Mouse (Mus musculus) kidney, embryonic 14.5 days (tissue): ENCODE results near the gene Ube2cbp. TPM values are rescaled to one million over a fixed set of nuclear protein-coding genes. Genes with fewer than 3 reads are reported as not detected.

ENCODE experiments used
- ATAC-seq: fragments of 200-750 bp; cut with Nextera tagmentation; 2 replicates; pipeline ENCODE4 v1.8.0; 2017; ENCODE audit warnings: moderate number of reproducible peaks, mild to moderate bottlenecking, moderate TSS enrichment, moderate library complexity; ENCODE audit not compliant: low FRiP score, low TSS enrichment
- H3K27ac ChIP-seq: fragments of 300-500 bp; sonication (generic); 2 replicates; pipeline ENCODE4 v1.5.1; 2014; ENCODE audit warnings: low read depth, mild to moderate bottlenecking, low read length, moderate library complexity, mixed read lengths
- H3K27me3 ChIP-seq: fragments of 300-500 bp; sonication (generic); 2 replicates; pipeline ENCODE4 v1.6.1; 2014; ENCODE audit warnings: mild to moderate bottlenecking, low read length; ENCODE audit not compliant: control insufficient read depth, insufficient read depth
- H3K36me3 ChIP-seq: fragments of 300-500 bp; sonication (generic); 2 replicates; pipeline ENCODE4 v1.6.1; 2014; ENCODE audit warnings: low read length, mixed read lengths; ENCODE audit not compliant: control insufficient read depth, insufficient read depth
- H3K4me1 ChIP-seq: fragments of 300-500 bp; sonication (generic); 2 replicates; pipeline ENCODE4 v1.6.1; 2014; ENCODE audit warnings: low read length, mixed read lengths; ENCODE audit not compliant: control insufficient read depth, insufficient read depth
- H3K4me2 ChIP-seq: fragments of 300-500 bp; sonication (generic); replicated peaks from 2 replicates; pipeline ENCODE4 v1.6.1; 2014; ENCODE audit warnings: low read depth, mild to moderate bottlenecking, low read length
- H3K4me3 ChIP-seq: fragments of 300-500 bp; sonication (generic); 2 replicates; pipeline ENCODE4 v1.5.1; 2014; ENCODE audit warnings: mild to moderate bottlenecking, low read length
- H3K9ac ChIP-seq: fragments of 300-500 bp; sonication (generic); 2 replicates; pipeline ENCODE4 v1.6.1; 2014; ENCODE audit warnings: low read depth, mild to moderate bottlenecking, low read length, moderate library complexity
- H3K9me3 ChIP-seq: fragments of 300-500 bp; sonication (generic); 2 replicates; pipeline ENCODE4 v1.6.1; 2016; ENCODE audit warnings: low read length; ENCODE audit not compliant: control insufficient read depth
- WGBS: fragments of 180-500 bp; shearing (Covaris S2); extraction: QIAGEN DNeasy Blood & Tissue Kit; methylation state at CpG from one replicate; pipeline ENCODE4 v1.1.7; 2014; 5-methylcytosine and 5-hydroxymethylcytosine counted together
- polyA plus RNA-seq: library from polyadenylated mRNA; unstranded; fragments of >200 nt; fragmentation: Nextera tagmentation; extraction: Ambion mirVana; gene quantifications from 2 replicates; pipeline ENCODE4 v1.2.1, GENCODE M21; 2014

Gene Ube2cbp
- polyA plus RNA-seq, 1 experiment from 2014 or later, result 12.8 TPM

DNA sequence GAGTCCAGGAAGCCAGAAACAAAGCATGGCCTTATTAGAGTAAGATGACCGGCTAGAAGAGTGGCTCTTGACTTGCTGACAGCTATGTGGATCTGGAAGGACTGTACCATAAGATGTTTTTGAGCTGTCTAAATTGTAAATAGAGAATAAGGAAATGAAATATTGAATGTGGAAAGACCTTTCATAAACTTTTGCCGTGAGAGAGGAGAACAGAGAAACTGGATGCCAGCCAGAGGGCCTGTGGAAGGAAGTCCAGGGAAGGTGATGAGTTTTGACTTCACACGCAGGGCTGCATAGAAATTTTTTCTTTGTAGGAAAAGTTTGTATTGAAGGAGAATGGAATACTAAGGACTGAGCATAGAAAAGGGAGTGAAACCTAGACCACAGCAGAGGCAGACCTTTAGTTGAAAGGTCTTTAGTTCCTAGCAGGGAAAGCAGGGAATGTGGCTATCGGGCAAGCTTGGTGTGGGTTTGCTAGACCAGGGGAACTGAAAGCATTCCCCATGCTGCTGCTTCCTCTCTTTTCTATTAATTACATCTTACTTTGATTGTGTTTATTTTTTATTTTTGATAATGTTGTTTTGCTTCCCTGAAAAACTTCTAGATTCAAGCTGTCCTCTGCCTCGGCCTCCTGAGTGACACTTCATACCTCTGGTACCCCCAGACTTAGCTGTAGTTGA, 13.8 kb upstream of the Ube2cbp start:
- Histone ChIP-seq H3K27ac (no peak overlapping the region), H3K4me3 (no peak overlapping the region), H3K27me3 (no peaks in the 10 kb centered on the region), H3K9ac (no peak overlapping the region), H3K36me3 (no peaks in the 10 kb centered on the region), H3K4me2 (no peak overlapping the region), H3K9me3 (no peaks in the 10 kb centered on the region), H3K4me1 (no peaks in the 10 kb centered on the region)
- 81% methylated on average over 5 of the region's 5 CpGs for WGBS
- ATAC-seq, result no peak

DNA sequence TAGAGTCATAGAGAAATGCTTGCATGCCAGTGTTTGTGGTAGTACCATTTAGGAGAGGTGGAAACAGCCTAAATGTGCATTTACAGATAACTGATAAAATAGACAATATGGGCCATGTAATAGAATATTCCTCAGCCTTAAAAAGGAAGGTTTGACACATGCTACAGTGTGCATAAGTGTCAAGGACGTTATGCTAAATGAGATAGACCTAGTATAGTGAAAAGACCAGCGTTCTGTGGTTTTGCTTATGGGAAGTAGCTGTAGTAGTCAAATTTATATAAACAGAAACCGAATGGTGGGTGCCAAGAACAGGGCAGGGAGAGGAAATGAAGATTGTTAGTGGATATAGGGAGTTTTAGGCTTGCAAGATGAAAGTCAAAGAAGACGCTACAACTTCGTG, 12.0 kb upstream of the Ube2cbp start:
- 79% methylated on average over 5 of the region's 5 CpGs for WGBS
- H3K9ac ChIP-seq, result no peak overlapping the region
- no peaks in the 10 kb centered on the region for H3K9me3 ChIP-seq
- H3K4me2 ChIP-seq, result no peak overlapping the region
- no peaks in the 10 kb centered on the region for H3K4me1 ChIP-seq
- H3K4me3 ChIP-seq, result no peak overlapping the region
- H3K36me3 ChIP-seq, result no peaks in the 10 kb centered on the region
- no peak for ATAC-seq
- H3K27me3 ChIP-seq, result no peaks in the 10 kb centered on the region
- H3K27ac ChIP-seq, result no peak overlapping the region

DNA sequence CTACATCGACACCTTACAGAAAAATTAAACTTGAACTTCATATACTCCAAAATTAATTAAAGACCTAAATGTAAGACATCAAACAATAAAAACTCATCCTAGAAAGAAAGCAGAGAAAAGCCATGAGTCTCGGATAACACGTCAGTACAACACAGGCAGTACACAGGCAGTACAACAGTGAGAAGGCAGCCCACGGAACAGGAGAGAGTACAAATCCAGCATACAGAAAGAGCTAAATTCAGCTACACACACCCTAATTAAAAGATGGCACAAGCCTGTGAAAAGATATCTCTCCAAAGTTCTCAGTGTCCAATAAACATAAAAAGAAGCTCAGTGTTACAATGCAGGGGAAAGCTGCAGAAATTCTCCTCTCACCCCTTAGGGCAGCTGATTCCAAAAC, 11.2 kb upstream of the Ube2cbp start:
- H3K9me3 ChIP-seq, result no peaks in the 10 kb centered on the region
- 92% methylated on average over 4 of the region's 4 CpGs for WGBS

DNA sequence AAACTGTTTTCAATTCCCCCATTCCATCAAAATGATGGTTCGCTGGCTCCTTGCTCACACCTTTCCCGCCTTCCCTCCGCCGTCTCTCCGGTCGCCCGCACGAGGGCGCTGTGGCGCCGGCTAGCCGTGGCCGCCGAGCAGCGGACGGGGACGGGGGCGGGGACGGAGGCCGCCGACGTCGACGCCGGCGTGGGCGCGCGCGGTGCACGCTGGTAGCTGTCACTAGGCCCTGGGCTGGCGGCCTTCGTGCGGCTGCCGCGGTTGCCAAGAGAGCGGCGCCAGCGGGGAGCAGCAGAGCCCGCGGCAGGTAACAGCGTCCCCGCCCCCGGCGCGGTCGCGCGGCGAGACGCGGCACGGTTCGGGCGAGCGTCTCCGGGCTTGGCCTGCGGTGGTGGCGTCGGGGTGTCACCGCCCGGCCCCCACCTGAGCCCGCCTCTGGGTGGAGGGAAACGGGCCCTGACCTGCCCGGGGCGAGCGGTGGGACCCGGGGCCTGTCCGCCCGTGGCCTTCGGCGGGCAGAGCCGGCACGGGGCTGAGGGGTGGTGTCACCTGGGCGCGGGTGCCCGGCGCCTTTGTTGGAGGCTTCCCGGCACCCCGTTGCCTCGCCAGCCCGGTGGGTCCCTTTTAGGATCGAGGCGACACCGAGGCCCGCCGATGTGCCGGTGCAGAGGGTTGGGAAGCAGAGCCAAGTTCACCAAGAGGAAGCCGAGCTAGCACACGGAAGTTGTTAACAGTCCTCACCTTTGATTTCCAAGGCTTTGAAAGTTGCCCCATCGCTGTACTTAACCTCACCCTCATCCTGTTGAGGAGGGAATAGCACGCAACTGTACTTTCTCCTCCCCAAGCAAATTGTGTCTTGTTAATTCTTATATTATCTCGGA, 2.5 kb upstream of the Ube2cbp start, which contains the start of gene Dop1a:
Dop1a (plus strand) TSS at position 165 of the 881 bp plus-strand sequence.
- under 1% methylated on average over 74 of the region's 93 CpGs for WGBS
- H3K4me2 ChIP-seq, result peak within 1 kb of the TSS; percentile 82
- H3K36me3 ChIP-seq, result no peaks in the 10 kb centered on the region
- H3K9ac ChIP-seq, result peak within 1 kb of the TSS; percentile 87
- H3K27me3 ChIP-seq, result no peaks in the 10 kb centered on the region
- H3K4me1 ChIP-seq, result peaks cover 3% of the 10 kb centered on the region; the same call in 1 of the 2 replicates
- no peak within 1 kb of the TSS for H3K27ac ChIP-seq
- no peaks in the 10 kb centered on the region for H3K9me3 ChIP-seq
- ATAC-seq, result peak; percentile 95
- peak within 1 kb of the TSS; percentile 84 for H3K4me3 ChIP-seq

More for the DNA sequence above, 11.2 kb upstream of the Ube2cbp start:
- no peaks in the 10 kb centered on the region for H3K27me3 ChIP-seq
- H3K4me1 ChIP-seq, result no peaks in the 10 kb centered on the region
- H3K36me3 ChIP-seq, result no peaks in the 10 kb centered on the region
- no peak overlapping the region for H3K9ac ChIP-seq
- no peak overlapping the region for H3K27ac ChIP-seq
- H3K4me3 ChIP-seq, result no peak overlapping the region
- no peak for ATAC-seq
- no peak overlapping the region for H3K4me2 ChIP-seq

DNA sequence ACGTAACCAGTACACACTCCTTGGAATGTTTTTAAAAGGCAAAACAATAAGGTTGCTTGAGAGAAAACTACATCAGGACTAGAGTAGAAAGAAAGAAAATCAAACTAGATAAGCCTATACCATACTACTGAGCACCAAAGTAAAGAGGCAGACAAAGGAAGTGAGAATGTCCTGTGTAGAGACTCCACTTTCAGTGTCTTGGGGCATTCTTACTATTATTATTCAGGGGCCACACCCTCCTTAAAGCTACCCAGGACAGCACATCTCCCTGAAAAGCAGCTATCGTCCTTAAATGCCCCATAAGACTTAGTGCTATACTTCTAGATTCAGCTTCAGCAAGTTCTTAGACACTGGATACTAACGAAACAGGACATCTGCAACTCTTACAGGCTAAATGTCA, 11.1 kb downstream of the Ube2cbp start:
- Histone ChIP-seq H3K27ac (no peak overlapping the region), H3K4me3 (no peak overlapping the region), H3K9ac (no peak overlapping the region), H3K4me1 (peaks cover 9% of the 10 kb centered on the region; the same call in 1 of the 2 replicates), H3K4me2 (no peak overlapping the region), H3K27me3 (no peaks in the 10 kb centered on the region), H3K9me3 (no peaks in the 10 kb centered on the region), H3K36me3 (no peaks in the 10 kb centered on the region)
- 82% methylated on average over 3 of the region's 3 CpGs for WGBS
- no peak for ATAC-seq

DNA sequence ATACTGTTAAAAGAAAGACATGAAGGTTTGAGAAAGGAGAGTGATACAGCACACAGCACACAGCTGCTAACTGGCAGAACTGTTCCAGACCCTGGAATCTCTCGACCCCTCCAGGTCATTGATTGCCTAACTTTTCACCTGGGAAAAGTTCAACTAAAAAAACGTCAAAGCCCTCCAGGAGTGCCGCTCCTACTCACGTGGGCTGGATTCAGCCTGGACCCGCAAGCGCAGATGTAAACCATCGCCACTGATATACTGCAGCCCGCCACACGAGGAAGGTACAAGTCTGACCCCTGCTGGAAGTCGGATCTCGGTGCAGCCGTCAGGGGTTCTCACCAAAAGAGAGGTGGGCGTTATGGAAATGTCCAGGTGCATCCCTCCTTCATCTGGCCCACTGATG, 13.1 kb downstream of the Ube2cbp start:
- no peak overlapping the region for H3K9ac ChIP-seq
- under 1% methylated on average over 13 of the region's 13 CpGs for WGBS
- no peaks in the 10 kb centered on the region for H3K9me3 ChIP-seq
- no peak overlapping the region for H3K27ac ChIP-seq
- H3K4me1 ChIP-seq, result peaks cover 11% of the 10 kb centered on the region; the same call in 1 of the 2 replicates
- H3K36me3 ChIP-seq, result no peaks in the 10 kb centered on the region
- H3K27me3 ChIP-seq, result no peaks in the 10 kb centered on the region
- H3K4me3 ChIP-seq, result no peak overlapping the region
- H3K4me2 ChIP-seq, result peak overlapping the region; percentile 40
- ATAC-seq, result peak; percentile 78

DNA sequence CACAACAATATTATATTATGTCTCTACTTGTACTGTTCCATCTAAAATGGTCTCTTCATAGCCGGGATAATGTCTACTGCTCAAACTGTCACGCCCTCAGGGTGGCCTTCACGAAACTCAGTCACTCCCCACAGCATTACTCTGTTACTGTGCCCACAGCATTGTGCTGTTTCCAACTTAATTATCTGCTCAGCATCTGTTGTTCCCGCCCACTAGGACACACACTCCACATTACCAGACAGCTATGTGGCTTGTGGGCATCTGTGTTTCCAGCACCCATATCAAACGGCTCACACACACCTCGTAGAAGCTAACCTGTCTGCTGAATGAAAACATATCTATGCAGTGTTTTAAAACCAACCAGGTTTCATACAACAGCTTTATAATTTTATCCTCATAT, 13.7 kb downstream of the Ube2cbp start:
- H3K4me2 ChIP-seq, result no peak overlapping the region
- no peak for ATAC-seq
- H3K4me3 ChIP-seq, result no peak overlapping the region
- peaks cover 11% of the 10 kb centered on the region; the same call in 1 of the 2 replicates for H3K4me1 ChIP-seq
- no peaks in the 10 kb centered on the region for H3K27me3 ChIP-seq
- 60% methylated on average over 6 of the region's 6 CpGs for WGBS
- H3K36me3 ChIP-seq, result no peaks in the 10 kb centered on the region
- no peaks in the 10 kb centered on the region for H3K9me3 ChIP-seq
- no peak overlapping the region for H3K27ac ChIP-seq
- no peak overlapping the region for H3K9ac ChIP-seq

DNA sequence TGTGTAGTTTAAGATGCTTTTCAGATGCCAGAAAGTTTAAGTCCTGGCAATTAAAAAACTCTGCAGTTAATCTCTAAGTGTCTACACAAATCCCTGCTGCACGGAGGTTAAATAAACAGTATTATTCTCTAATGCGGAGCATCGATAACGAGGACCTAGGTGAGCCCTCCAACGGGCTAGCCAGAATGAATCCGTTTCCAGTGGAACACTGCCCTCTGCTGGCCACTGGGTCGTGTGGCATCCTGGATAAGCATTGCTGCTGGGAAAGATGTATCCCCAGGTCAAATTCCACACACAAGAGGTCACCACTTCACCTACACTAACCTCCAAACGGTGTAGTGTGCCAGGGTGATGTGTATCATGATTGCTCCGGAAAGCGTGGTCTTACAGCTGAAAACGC, 15.2 kb downstream of the Ube2cbp start:
- no peak overlapping the region for H3K4me2 ChIP-seq
- H3K36me3 ChIP-seq, result no peaks in the 10 kb centered on the region
- WGBS, result 3% methylated on average over 11 of the region's 11 CpGs
- H3K27me3 ChIP-seq, result no peaks in the 10 kb centered on the region
- no peak overlapping the region for H3K27ac ChIP-seq
- no peak overlapping the region for H3K9ac ChIP-seq
- peak; percentile 66 for ATAC-seq
- H3K4me1 ChIP-seq, result peaks cover 11% of the 10 kb centered on the region; the same call in 1 of the 2 replicates
- no peaks in the 10 kb centered on the region; the same call in 1 of the 2 replicates for H3K9me3 ChIP-seq
- no peak overlapping the region for H3K4me3 ChIP-seq

DNA sequence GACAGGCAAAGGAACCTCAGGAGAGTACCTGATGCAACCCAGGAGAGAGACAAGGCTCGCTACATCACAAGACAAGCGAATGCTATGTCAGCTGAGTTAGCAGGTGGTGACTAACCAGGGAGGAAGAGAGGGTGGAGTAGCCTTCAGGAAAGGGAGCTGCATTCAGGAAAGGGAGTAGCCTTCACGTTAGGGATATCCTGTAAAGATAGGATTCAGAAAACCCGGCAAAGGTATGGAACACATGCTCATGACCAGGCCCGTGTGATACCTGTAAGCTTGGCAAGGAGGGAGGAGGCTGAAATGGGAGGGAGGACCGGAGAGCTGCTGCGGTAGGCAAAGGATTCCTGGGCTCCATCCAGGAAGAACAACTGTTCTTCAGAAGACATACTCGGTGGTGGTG, 17.3 kb downstream of the Ube2cbp start:
- no peak overlapping the region for H3K9ac ChIP-seq
- H3K4me1 ChIP-seq, result peaks cover 11% of the 10 kb centered on the region; the same call in 1 of the 2 replicates
- no peaks in the 10 kb centered on the region for H3K36me3 ChIP-seq
- H3K27me3 ChIP-seq, result no peaks in the 10 kb centered on the region
- H3K27ac ChIP-seq, result no peak overlapping the region
- no peak overlapping the region for H3K4me3 ChIP-seq
- 86% methylated on average over 8 of the region's 8 CpGs for WGBS
- no peak overlapping the region for H3K4me2 ChIP-seq
- no peaks in the 10 kb centered on the region; the same call in 1 of the 2 replicates for H3K9me3 ChIP-seq
- no peak for ATAC-seq
